Mouse (Mus musculus): Measurements from ENCODE around the gene Atp8a1.

DNA sequence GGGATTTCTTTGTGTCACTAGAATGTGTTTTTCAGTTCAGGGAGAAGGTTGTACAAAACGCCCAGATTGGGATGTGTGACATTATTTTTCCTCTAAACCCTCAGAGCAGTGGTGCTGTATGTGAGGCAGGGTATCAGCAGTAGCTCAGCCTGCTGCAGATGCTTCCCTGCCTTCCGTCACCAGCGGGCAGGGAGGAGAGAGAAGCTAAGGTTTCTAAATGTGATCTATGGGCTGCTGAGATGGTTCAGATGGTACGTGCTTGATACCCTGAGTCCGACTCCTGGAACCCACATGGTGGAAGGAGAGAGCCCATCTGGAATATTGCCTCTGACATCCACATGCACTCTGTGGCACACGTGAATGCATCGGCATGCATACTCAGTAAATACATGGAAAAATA, 251.6 kb downstream of the Atp8a1 start:
- no peak for TF ChIP-seq TAL1 (IDR thresholded peaks at IDR 0.05; ENCODE audit: low read length)
- no peak for TF ChIP-seq GATA1 (IDR thresholded peaks at IDR 0.05; ENCODE audit: low read length)

Measured in erythroblast, embryonic 14.5 days (primary cell).